Mouse (Mus musculus) small intestine, adult 2 months (tissue): Measurements from ENCODE around the gene Eif2s2. TPM values are rescaled to one million over a fixed set of nuclear protein-coding genes. Genes with fewer than 3 reads are reported as not detected.

Source experiments
- H3K27ac ChIP-seq: fragments of 200-500 bp; 2 replicates; pipeline ENCODE4 v1.5.1; 2012; ENCODE audit warnings: low read depth, low read length, control low read depth, inconsistent platforms; ENCODE audit not compliant: insufficient read depth
- H3K27me3 ChIP-seq: fragments of 200-500 bp; 2 replicates; pipeline ENCODE4 v1.6.1; 2012; ENCODE audit warnings: mild to moderate bottlenecking, moderate library complexity, low read length, inconsistent platforms; ENCODE audit not compliant: control insufficient read depth, insufficient read depth
- H3K36me3 ChIP-seq: fragments of 200-500 bp; 2 replicates; pipeline ENCODE4 v1.6.1; 2012; ENCODE audit warnings: mild to moderate bottlenecking, low read length, control low read depth, inconsistent platforms; ENCODE audit not compliant: control insufficient read depth, insufficient read depth
- H3K4me1 ChIP-seq: fragments of 200-500 bp; 2 replicates; pipeline ENCODE4 v1.6.1; 2012; ENCODE audit warnings: low read length, inconsistent platforms, mixed read lengths; ENCODE audit not compliant: control insufficient read depth, insufficient read depth, insufficient read length
- H3K4me3 ChIP-seq: fragments of 200-500 bp; 2 replicates; pipeline ENCODE4 v1.5.1; 2012; ENCODE audit warnings: low read depth, mild to moderate bottlenecking, control low read depth, inconsistent platforms, low read length, moderate library complexity
- CTCF ChIP-seq: fragments of 200-500 bp; IDR thresholded peaks from 2 replicates; pipeline ENCODE4 v1.5.1; 2012; ENCODE audit warnings: low read depth, mild to moderate bottlenecking, control low read depth, inconsistent platforms, low read length, moderate library complexity, mixed read lengths; ENCODE audit not compliant: insufficient replicate concordance, insufficient read length; ENCODE audit errors: extremely low read depth
- POLR2A ChIP-seq: fragments of 200-500 bp; IDR thresholded peaks from 2 replicates; pipeline ENCODE4 v1.6.1; 2012; ENCODE audit warnings: low read depth, mild to moderate bottlenecking, control low read depth, inconsistent platforms, low read length, moderate library complexity
- WGBS: fragments of 180-500 bp; shearing (Covaris S2); methylation state at CpG from one replicate; pipeline ENCODE4 v1.1.7; 2018; 5-methylcytosine and 5-hydroxymethylcytosine counted together
- polyA plus RNA-seq: library from polyadenylated mRNA; depleted of rRNA; stranded (reverse); fragments of >200 nt; gene quantifications from 2 replicates; pipeline ENCODE4 v1.2.3, GENCODE M21; 2012; rRNA removed

The Eif2s2 gene
- polyA plus RNA-seq, 1 experiment: 2.1 TPM

DNA sequence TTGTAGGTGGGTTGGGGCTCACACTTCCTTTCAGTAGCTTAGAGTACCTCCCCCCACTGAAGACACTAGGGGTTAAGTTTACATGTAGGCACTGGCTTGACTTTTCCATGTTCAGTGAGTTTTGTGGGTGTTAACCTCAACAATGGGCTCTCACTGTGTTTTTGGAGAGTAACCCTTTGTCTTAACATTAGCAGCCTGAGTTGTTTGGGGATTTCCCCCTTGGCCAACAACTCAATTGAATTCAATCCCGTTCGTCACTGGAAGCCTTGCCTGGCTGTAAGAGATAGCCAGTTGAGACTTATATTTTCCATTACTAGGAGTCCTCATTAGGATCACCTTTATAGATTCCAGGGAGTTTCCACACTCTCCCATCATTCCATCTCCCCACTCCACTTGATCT is 56.2 kb downstream of the Eif2s2 start:
- TF ChIP-seq POLR2A (no peak), CTCF (no peak)
- peaks cover 5% of the 10 kb centered on the region; the same call in 1 of the 2 replicates for H3K4me1 ChIP-seq
- peaks cover 2% of the 10 kb centered on the region; the same call in 1 of the 2 replicates for H3K36me3 ChIP-seq
- H3K27ac ChIP-seq: no peak overlapping the region
- H3K4me3 ChIP-seq: no peak overlapping the region
- 72% methylated on average over 2 of the region's 2 CpGs for WGBS
- H3K27me3 ChIP-seq: no peaks in the 10 kb centered on the region

DNA sequence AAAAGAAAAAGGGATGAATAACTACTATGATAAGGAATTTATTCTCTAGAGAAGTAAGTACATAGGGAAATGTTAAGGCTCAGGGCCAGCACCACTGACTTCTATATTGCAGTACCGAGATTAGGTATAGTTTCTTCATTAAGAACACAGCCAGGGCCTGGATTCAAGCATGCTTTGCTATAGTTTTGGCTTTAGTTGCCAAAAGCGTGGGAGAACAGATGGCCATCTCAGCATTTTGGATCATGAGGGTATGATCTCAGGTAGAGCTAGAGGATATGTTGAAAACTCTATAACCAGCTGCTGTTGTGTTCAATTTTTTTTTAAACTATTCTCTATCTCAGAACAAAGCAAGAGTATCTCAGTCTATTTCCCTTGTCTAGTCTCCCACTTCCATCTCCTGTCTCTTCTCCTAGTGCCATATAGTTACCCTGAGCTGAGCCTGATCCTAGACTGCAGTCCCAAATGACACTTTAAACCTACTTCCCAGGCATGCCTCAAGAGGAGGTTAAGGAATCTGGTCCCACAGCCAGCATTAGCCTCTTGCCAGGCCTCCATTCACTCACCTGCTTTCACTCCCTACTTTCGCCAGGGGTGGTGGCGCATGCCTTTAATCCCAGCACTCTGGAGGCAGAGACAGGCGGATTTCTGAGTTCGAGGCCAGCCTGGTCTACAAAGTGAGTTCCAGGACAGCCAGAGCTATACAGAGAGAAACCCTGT is 58.4 kb downstream of the Eif2s2 start:
- no peaks in the 10 kb centered on the region for H3K27me3 ChIP-seq
- no peak overlapping the region for H3K27ac ChIP-seq
- peaks cover 7% of the 10 kb centered on the region; the same call in 1 of the 2 replicates for H3K4me1 ChIP-seq
- TF ChIP-seq POLR2A: no peak
- WGBS: 90% methylated on average over 6 of the region's 6 CpGs
- peaks cover 4% of the 10 kb centered on the region; the same call in 1 of the 2 replicates for H3K36me3 ChIP-seq
- H3K4me3 ChIP-seq: no peak overlapping the region

DNA sequence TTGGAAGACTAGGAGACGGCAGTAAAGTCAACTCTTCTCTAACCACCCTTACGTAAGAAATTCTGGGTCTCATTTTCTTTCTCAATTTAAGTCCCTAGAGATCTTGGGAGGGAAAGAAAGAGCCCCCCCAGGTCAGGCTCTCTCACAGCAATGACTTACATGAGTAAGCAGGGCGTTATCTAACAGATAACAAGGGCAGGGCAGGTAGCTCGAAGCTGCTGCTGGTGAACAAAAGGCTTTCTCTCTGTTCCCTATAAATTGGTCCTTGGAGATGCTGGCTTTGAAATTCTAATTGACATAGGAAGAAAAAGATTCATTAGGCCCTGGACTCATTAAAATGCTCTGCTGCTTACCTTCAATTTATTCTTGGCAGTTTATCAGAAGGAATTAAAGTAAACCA is 60.3 kb downstream of the Eif2s2 start:
- Histone ChIP-seq H3K27ac (no peak overlapping the region), H3K27me3 (no peaks in the 10 kb centered on the region), H3K4me3 (no peak overlapping the region), H3K4me1 (peaks cover 7% of the 10 kb centered on the region; the same call in 1 of the 2 replicates), H3K36me3 (peaks cover 8% of the 10 kb centered on the region)
- 27% methylated on average over 4 of the region's 4 CpGs for WGBS
- TF ChIP-seq CTCF (no peak), POLR2A (no peak)

DNA sequence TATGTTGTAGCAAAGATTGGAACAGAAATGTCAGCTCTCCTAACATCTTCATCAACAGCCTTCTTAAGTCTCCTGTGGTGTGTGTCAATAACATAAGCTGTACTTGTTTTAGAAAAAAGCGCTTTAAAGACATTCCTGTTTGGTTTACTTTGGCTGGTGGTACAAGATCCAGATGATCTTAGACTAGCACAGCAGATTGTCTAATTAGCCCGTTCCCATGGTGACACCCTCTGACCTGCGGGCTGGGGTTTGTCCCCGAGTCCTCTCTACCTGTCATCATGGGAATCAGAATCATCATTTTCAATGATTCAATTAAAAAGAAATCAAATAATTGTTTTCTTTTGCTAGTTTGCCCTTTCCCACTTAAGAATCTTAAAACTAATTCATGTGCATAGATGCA is 65.2 kb downstream of the Eif2s2 start:
- no peak overlapping the region for H3K27ac ChIP-seq
- no peaks in the 10 kb centered on the region for H3K27me3 ChIP-seq
- peaks cover 6% of the 10 kb centered on the region for H3K36me3 ChIP-seq
- TF ChIP-seq POLR2A: no peak
- no peak for TF ChIP-seq CTCF
- 64% methylated on average over 4 of the region's 4 CpGs for WGBS
- H3K4me1 ChIP-seq: peaks cover 2% of the 10 kb centered on the region; the same call in 1 of the 2 replicates
- H3K4me3 ChIP-seq: no peak overlapping the region

DNA sequence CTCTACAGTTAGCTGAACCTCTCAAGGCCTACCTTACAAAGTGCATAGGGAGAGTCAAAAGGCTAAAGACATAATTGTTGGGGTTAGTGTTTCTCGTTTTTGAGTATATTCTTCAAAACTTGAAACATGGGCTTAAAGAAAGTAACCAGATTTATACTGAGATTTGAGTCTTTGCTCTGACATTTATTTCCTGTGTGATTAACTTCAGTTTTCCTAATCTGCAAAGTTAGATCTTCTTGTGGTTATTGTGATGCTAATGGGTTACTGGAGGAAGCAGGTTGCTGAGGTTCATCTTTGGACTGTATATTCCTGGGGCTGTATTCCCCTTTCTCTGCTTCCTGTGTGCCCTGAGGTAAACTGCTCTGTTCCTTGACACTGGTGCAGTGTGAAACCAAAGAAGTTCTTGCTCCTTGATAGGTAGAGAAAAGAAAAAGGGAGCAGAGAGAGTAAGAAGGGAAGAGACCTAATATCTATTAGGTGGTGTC is 66.6 kb downstream of the Eif2s2 start:
- Histone ChIP-seq H3K36me3 (peaks cover 6% of the 10 kb centered on the region), H3K4me3 (no peak overlapping the region), H3K27ac (no peak overlapping the region), H3K27me3 (no peaks in the 10 kb centered on the region), H3K4me1 (peaks cover 2% of the 10 kb centered on the region; the same call in 1 of the 2 replicates)
- TF ChIP-seq CTCF (no peak), POLR2A (no peak)
- 85% methylated on average over 1 of the region's 1 CpGs for WGBS

Other genes with a start within 250 kb of the Eif2s2 start
- gene Chmp4b, start 241.2 kb downstream of the Eif2s2 start, polyA plus RNA-seq: 73.2 and 131 TPM in 2 replicates
- not detected in 2 replicates for gene Gm14214, start 122.9 kb downstream of the Eif2s2 start, polyA plus RNA-seq
- 84.3 and 178 TPM in 2 replicates for gene Raly, start 101.8 kb downstream of the Eif2s2 start, polyA plus RNA-seq
- gene a, start 101.5 kb downstream of the Eif2s2 start, polyA plus RNA-seq: 1.2 TPM in 1 of 2 replicates, not detected in the other
- gene Gm14226, start 125.3 kb upstream of the Eif2s2 start, polyA plus RNA-seq: not detected in 2 replicates
- gene Ahcy, start 181.6 kb upstream of the Eif2s2 start, polyA plus RNA-seq: 76.5 and 98.7 TPM in 2 replicates
- gene Itch, start 240.6 kb upstream of the Eif2s2 start, polyA plus RNA-seq: 2.6 and 9.6 TPM in 2 replicates